Mouse (Mus musculus) layer of hippocampus, adult 11-12 months (tissue): ENCODE measurements around the gene Rbm44.

ENCODE experiments used
- DNase-seq: peaks from one replicate; pipeline ENCODE4 v3.0.0; 2022; ENCODE audit warnings: low spot score

The Rbm44 gene

GRCm38 (mm10) chr1:91209343-91209742 lies 64.5 kb downstream of the Rbm44 start:
- no peak for DNase-seq

- DNase-seq: peak; percentile 91
These were observed 64.9 kb downstream of the Rbm44 start for GRCm38 (mm10) chr1:91209785-91210184.

GRCm38 (mm10) chr1:91211099-91211498 lies 66.2 kb downstream of the Rbm44 start:
- DNase-seq: peak; percentile 85

- no peak for DNase-seq
These were observed 66.7 kb downstream of the Rbm44 start for GRCm38 (mm10) chr1:91211591-91212008.

- no peak for DNase-seq
These were observed 70.4 kb downstream of the Rbm44 start for GRCm38 (mm10) chr1:91215264-91215663.

GRCm38 (mm10) chr1:91215981-91216380 lies 71.1 kb downstream of the Rbm44 start:
- no peak for DNase-seq

GRCm38 (mm10) chr1:91216504-91217267 lies 71.8 kb downstream of the Rbm44 start:
- no peak for DNase-seq

- no peak for DNase-seq
These were observed 74.9 kb downstream of the Rbm44 start for GRCm38 (mm10) chr1:91219641-91220321.

- DNase-seq: no peak
These were observed 75.4 kb downstream of the Rbm44 start for GRCm38 (mm10) chr1:91220322-91220672.
